Mouse (Mus musculus): ENCODE data around the gene Dapk2.

Dapk2 gene

DNA sequence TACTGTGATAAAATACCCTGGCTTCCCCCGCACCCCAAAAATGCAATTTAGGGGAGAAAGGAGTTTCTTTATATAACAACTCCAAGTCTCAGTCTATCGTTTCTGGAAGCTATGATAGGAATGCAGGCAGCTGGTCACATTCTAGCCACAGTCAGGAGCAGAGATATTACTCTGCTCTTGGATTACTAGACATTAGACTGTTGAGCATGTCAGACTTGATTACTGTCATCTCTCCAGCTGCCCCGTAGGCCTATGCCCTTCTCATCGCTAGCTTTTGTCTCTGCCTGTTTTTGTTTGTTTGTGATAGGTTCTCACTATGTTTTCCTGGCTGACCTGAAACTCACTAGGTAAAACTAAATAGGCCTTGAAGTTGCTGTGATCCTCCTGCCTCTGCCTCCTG, 150.7 kb downstream of the Dapk2 start:
- no peak for DNase-seq (ENCODE audit: low spot score)

DNA sequence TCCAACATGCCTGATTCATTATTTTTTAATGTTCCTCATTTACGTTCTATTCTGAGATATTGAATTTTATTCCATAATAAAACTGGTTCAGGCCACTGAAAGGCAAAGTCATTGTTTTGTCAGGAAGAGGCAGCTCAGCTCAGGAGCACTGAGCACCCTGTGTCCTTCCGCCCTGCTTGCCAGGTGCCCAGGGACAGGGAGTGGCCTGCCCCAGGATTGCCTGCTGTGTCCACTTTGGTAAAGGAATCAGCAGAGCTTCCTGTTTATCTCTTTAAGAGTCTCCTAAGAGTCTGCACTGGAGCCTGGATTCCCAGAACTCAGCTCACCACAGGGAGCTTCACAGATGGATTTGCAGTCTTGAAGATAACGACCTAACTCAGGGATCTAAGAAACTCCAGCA, 153.4 kb downstream of the Dapk2 start:
- peak; percentile 4 for DNase-seq (ENCODE audit: low spot score)

DNA sequence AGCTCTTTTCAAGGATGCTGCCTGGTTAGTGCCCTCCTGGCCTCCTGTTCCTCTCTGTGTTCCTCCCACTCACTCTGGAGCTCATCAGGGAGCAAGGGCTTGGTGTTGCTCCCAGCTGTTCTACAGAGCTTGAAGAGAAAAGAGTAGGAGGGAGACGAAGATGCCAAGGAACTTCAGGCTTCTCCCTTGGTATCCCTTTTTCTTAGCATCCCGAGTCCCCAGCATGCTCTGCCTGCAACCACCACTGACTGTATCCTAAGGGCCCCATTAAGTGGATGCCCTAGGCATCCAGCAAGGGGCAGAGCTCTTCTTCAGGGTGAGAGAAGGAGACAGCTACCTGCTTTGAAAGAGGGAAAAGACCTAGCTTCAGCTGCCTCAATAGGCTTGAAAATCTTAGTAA, 158.6 kb downstream of the Dapk2 start:
- no peak for DNase-seq (ENCODE audit: low spot score)

All from yolk sac, embryonic 10.5 days (tissue).